Mouse (Mus musculus) liver, postnatal 0 days (tissue): ENCODE measurements around the gene Atp1a4. TPM values are rescaled to one million over a fixed set of nuclear protein-coding genes. Genes with fewer than 3 reads are reported as not detected.

ENCODE experiments used
- ATAC-seq: fragments of 200-750 bp; cut with Nextera tagmentation; 2 replicates; pipeline ENCODE4 v1.8.0; 2017; ENCODE audit warnings: mild to moderate bottlenecking, moderate library complexity
- DNase-seq: peaks from one replicate; pipeline ENCODE4 v3.0.0-alpha.2; 2016
- H3K27ac ChIP-seq: fragments of 300-500 bp; sonication (generic); 2 replicates; pipeline ENCODE4 v1.5.1; 2014; ENCODE audit warnings: antibody characterized with exemption, moderate library complexity, mild to moderate bottlenecking, low read depth
- H3K27me3 ChIP-seq: fragments of 300-500 bp; sonication (generic); 2 replicates; pipeline ENCODE4 v1.6.1; 2014; ENCODE audit warnings: low read length, control low read depth, mixed read lengths; ENCODE audit not compliant: insufficient read depth
- H3K36me3 ChIP-seq: fragments of 300-500 bp; sonication (generic); replicated peaks from 2 replicates; pipeline ENCODE4 v1.6.1; 2014; ENCODE audit warnings: mild to moderate bottlenecking, control low read depth, low read length, moderate library complexity, mixed read lengths; ENCODE audit not compliant: insufficient read depth
- H3K4me1 ChIP-seq: fragments of 300-500 bp; sonication (generic); 2 replicates; pipeline ENCODE4 v1.6.1; 2014; ENCODE audit warnings: antibody characterized with exemption, mild to moderate bottlenecking, control low read depth; ENCODE audit not compliant: insufficient read depth
- H3K4me2 ChIP-seq: fragments of 300-500 bp; sonication (generic); 2 replicates; pipeline ENCODE4 v1.6.1; 2014; ENCODE audit warnings: low read depth, mild to moderate bottlenecking, low read length, moderate library complexity, mixed read lengths
- H3K4me3 ChIP-seq: fragments of 300-500 bp; sonication (generic); 2 replicates; pipeline ENCODE4 v1.5.1; 2014; ENCODE audit warnings: low read depth, low read length
- H3K9ac ChIP-seq: fragments of 300-500 bp; sonication (generic); replicated peaks from 2 replicates; pipeline ENCODE4 v1.6.1; 2014; ENCODE audit warnings: mild to moderate bottlenecking, moderate library complexity
- H3K9me3 ChIP-seq: fragments of 300-500 bp; sonication (generic); 2 replicates; pipeline ENCODE4 v1.6.1; 2016; ENCODE audit warnings: mild to moderate bottlenecking, control low read depth, low read length, mixed read lengths
- CTCF ChIP-seq: sonication (generic); IDR thresholded peaks from 2 replicates; pipeline ENCODE4 v1.5.1; 2016; ENCODE audit warnings: antibody characterized with exemption, low read depth
- EP300 ChIP-seq: IDR thresholded peaks from 2 replicates; pipeline ENCODE4 v1.6.1; 2016; ENCODE audit warnings: antibody characterized with exemption, low read depth, mild to moderate bottlenecking
- WGBS: fragments of 180-500 bp; shearing (Covaris S2); extraction: QIAGEN DNeasy Blood & Tissue Kit; methylation state at CpG from one replicate; pipeline ENCODE4 v1.1.7; 2014; ENCODE audit not compliant: insufficient replicate concordance; 5-methylcytosine and 5-hydroxymethylcytosine counted together
- polyA plus RNA-seq: library from polyadenylated mRNA; unstranded; fragments of >200 nt; fragmentation: Nextera tagmentation; extraction: Ambion mirVana; gene quantifications from 2 replicates; pipeline ENCODE4 v1.2.1, GENCODE M21; 2015

Atp1a4 gene
- polyA plus RNA-seq, 1 experiment from 2014 or later = 0.08 TPM

DNA sequence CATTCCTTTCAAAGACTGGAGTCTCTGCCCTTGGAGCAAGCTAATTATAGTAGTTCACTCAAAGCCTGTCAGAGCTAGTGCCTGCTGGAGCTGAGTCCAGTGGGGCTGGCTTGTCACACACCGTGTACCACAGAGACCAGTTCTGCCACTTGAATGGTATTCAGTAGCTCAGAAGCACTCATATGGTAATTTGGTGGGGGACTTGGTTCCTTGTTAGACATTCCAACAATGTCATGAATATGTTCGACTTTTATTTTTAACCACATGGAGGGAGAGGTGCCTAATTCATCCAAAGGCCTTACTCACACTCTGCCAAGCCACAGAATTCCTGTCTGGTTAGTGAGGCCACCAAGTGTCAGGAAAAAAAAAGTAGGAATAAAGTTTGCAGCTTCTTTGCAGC is 15.8 kb downstream of the Atp1a4 start:
- Histone ChIP-seq H3K27me3 (peaks cover 16% of the 10 kb centered on the region; the same call in 1 of the 2 replicates), H3K4me1 (no peaks in the 10 kb centered on the region), H3K4me3 (no peak overlapping the region), H3K9ac (no peak overlapping the region), H3K9me3 (no peaks in the 10 kb centered on the region), H3K36me3 (no peaks in the 10 kb centered on the region), H3K27ac (no peak overlapping the region), H3K4me2 (no peak overlapping the region)
- 59% methylated on average over 2 of the region's 2 CpGs for WGBS
- TF ChIP-seq EP300 = no peak
- no peak for TF ChIP-seq CTCF
- no peak for ATAC-seq
- DNase-seq = no peak

- no peak overlapping the region for H3K4me3 ChIP-seq
- no peak overlapping the region for H3K9ac ChIP-seq
- H3K27me3 ChIP-seq = peaks cover 16% of the 10 kb centered on the region; the same call in 1 of the 2 replicates
- H3K4me1 ChIP-seq = no peaks in the 10 kb centered on the region
- TF ChIP-seq EP300 = no peak
- TF ChIP-seq CTCF = no peak
- DNase-seq (no peak), ATAC-seq (no peak)
- H3K9me3 ChIP-seq = no peaks in the 10 kb centered on the region
- no peaks in the 10 kb centered on the region for H3K36me3 ChIP-seq
- WGBS = 38% methylated on average over 6 of the region's 6 CpGs
- H3K27ac ChIP-seq = no peak overlapping the region
- no peak overlapping the region for H3K4me2 ChIP-seq
Observed at GRCm38 (mm10) chr1:172240945-172241708, 17.1 kb downstream of the Atp1a4 start.

- Histone ChIP-seq H3K9me3 (no peaks in the 10 kb centered on the region), H3K27ac (no peak overlapping the region), H3K9ac (no peak overlapping the region), H3K36me3 (no peaks in the 10 kb centered on the region), H3K4me3 (no peak overlapping the region), H3K27me3 (no peaks in the 10 kb centered on the region), H3K4me2 (no peak overlapping the region), H3K4me1 (no peaks in the 10 kb centered on the region)
- 63% methylated on average over 1 of the region's 1 CpGs for WGBS
- ATAC-seq (no peak), DNase-seq (no peak)
- no peak for TF ChIP-seq CTCF
Observed at GRCm38 (mm10) chr1:172229215-172229614, 29.0 kb downstream of the Atp1a4 start.

- no peaks in the 10 kb centered on the region for H3K27me3 ChIP-seq
- TF ChIP-seq CTCF (no peak), EP300 (no peak)
- no peaks in the 10 kb centered on the region for H3K36me3 ChIP-seq
- no peak overlapping the region for H3K27ac ChIP-seq
- no peaks in the 10 kb centered on the region for H3K4me1 ChIP-seq
- 68% methylated on average over 2 of the region's 2 CpGs for WGBS
- ATAC-seq (no peak), DNase-seq (no peak)
- H3K4me3 ChIP-seq = no peak overlapping the region
- H3K9ac ChIP-seq = no peak overlapping the region
- no peak overlapping the region for H3K4me2 ChIP-seq
- no peaks in the 10 kb centered on the region for H3K9me3 ChIP-seq
Observed at GRCm38 (mm10) chr1:172228209-172228608, 30.0 kb downstream of the Atp1a4 start.

DNA sequence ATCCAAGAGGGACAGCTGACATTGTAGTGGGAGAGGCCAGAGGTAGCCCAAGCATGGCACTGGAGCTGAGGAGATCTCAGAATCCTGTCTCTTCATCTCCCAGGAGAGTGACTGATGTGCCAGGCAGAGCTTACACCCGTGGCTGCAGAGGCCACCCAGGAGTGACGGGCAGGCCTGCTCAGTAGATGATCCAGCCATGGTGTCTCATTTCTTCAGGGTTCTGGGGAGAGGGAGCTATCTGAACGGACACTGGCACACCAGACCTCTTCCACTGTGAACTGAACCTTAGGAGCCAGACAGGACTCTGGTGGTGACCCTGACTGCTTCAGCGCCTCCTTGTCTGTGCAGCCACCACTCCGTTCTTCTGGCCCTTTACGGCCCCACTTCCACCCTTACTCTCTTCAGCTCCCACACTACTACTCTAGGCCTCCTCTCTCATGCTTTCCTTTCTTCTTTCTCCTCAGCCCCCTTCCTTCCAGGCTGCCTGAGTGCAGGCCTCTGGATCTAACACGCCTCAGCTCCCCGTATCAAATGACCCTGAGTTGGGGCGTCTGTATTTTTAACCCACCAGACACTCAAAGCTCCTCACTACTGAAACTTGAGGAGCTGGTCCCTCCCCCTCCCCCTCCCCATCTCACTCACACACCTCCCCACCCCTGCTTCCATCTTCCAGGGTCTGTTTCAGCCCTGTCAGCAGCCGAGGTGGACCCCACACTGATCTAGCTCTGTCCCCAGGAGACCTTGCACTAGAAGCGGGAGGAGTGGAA is 36.7 kb downstream of the Atp1a4 start:
- Histone ChIP-seq H3K4me2 (no peak overlapping the region), H3K36me3 (no peaks in the 10 kb centered on the region), H3K9me3 (no peaks in the 10 kb centered on the region), H3K9ac (no peak overlapping the region), H3K4me1 (peaks cover 4% of the 10 kb centered on the region), H3K27ac (no peak overlapping the region), H3K4me3 (no peak overlapping the region), H3K27me3 (no peaks in the 10 kb centered on the region)
- TF ChIP-seq EP300 (no peak), CTCF (no peak)
- DNase-seq (no peak), ATAC-seq (no peak)
- 72% methylated on average over 11 of the region's 11 CpGs for WGBS

- ATAC-seq (no peak), DNase-seq (no peak)
- H3K9ac ChIP-seq = no peak overlapping the region
- H3K9me3 ChIP-seq = no peaks in the 10 kb centered on the region
- peaks cover 4% of the 10 kb centered on the region for H3K4me1 ChIP-seq
- 0 out of 2 replicates have a peak overlapping the region, but pooled peaks have one; percentile 6 for H3K27ac ChIP-seq
- no peaks in the 10 kb centered on the region for H3K27me3 ChIP-seq
- H3K4me2 ChIP-seq = no peak overlapping the region
- no peak overlapping the region for H3K4me3 ChIP-seq
- H3K36me3 ChIP-seq = no peaks in the 10 kb centered on the region
- 58% methylated on average over 10 of the region's 10 CpGs for WGBS
- no peak for TF ChIP-seq CTCF
- TF ChIP-seq EP300 = no peak
Observed at GRCm38 (mm10) chr1:172220414-172220813, 37.8 kb downstream of the Atp1a4 start.
